Mouse (Mus musculus) left cerebral cortex, postnatal 10 days (tissue): ENCODE data around the gene Hist1h2bf. TPM values are rescaled to one million over a fixed set of nuclear protein-coding genes. Genes with fewer than 3 reads are reported as not detected.
"Not testable (repeated sequence)": the region's sequence is repeated elsewhere in the genome, so short reads cannot be mapped to it uniquely, and the experiment has no call there.

Source experiments
- DNase-seq, 2 experiments: peaks; one replicate each; pipeline ENCODE4 v3.0.0; 2021 to 2022; ENCODE audit warnings: low spot score in 2 of 2, mixed read lengths in 1 of 2; ENCODE audit errors: extremely low spot score in 1 of 2
- intact Hi-C: fragments of 180-260 bp; cut with DNase I; formaldehyde crosslinking; loops from one replicate; pipeline ENCODE4 v1.15.1; 2025
- total RNA-seq, 2 experiments: library from RNA; stranded (reverse); gene quantifications; 2 replicates each; pipeline ENCODE4 v1.2.3; 2021

The Hist1h2bf gene
- total RNA-seq, 2 experiments from 2014 or later, result 38.1 to 39.3 TPM

DNA sequence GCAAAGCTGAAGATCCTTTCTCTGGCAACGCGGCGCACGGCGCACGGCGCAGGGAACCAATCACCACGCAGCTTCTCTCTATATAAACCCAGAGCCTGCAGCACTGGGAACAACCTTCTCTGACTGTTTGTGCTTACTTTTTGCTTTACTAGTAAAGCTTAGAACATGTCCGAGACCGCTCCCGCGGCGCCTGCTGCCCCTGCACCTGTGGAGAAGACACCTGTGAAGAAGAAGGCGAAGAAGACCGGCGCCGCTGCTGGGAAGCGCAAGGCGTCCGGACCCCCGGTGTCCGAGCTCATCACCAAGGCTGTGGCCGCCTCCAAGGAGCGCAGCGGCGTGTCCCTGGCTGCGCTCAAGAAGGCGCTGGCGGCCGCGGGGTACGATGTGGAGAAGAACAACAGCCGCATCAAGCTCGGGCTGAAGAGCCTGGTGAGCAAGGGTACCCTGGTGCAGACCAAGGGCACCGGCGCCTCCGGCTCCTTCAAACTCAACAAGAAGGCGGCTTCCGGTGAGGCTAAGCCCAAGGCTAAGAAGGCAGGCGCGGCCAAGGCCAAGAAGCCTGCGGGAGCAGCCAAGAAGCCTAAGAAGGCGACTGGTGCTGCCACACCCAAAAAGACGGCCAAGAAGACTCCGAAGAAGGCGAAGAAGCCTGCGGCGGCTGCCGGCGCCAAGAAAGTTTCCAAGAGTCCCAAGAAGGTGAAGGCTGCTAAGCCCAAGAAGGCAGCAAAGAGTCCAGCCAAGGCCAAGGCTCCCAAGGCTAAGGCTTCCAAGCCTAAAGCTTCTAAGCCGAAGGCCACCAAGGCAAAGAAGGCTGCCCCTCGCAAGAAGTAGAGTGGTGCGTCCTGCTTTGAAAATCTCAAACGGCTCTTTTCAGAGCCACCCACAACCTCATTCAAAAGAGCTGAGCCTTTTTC is 18.8 kb downstream of the Hist1h2bf start:
- intact Hi-C loops, result loop anchor here (10.0 kb wide), 1 partner anchor 200 kb away; the partner anchor contains the start of genes Hist1h2ab, Hist1h3b and Hist1h4b
- DNase-seq, result peak; percentile 77 to 80

DNA sequence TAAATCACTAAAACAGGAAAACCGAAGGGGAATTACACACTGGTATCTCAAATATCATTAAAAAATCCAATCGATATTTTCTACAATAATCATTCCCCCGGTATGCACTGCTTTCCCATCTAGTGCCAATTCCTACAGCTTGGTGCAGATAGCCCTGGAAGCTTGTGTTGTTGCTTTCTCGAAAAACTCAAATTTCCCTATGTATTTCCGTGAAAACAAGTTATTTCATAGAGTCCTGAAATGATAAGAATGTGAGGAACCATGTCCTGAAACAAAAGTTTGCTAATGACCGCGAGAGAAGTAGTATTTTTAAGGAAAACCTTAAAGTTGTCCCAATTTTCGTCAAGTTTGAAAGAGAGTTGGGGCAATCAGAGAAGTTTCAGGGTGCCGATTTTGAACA is 19.6 kb downstream of the Hist1h2bf start:
- DNase-seq, result no peak
- intact Hi-C loops, result loop anchor here (10.0 kb wide), 1 partner anchor 200 kb away; the partner anchor contains the start of genes Hist1h2ab, Hist1h3b and Hist1h4b

DNA sequence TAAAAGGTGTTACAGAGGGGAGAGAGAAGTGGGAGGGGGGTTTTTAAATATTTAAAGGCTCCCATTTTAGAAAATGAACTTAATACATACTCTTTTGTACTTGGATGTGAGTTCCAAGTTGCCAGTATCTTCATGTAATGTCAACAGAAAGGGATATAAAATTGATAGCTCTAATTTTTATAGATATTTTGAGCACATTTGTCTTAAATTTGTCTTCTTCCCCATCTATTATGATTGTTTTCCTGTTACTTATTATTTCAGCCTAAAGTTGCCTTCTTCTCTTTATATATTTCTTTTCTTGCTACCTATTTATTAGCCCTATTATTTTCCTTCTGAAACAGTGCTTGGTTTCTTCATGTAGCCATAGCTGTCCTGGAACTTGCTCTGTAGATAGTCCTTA is 21.0 kb downstream of the Hist1h2bf start, which contains the start of gene Hist1h1d:
Hist1h1d (plus strand) TSS at position 301 of the 400 bp plus-strand sequence.
- intact Hi-C loops, result loop anchor here (10.0 kb wide), 1 partner anchor 202 kb away; the partner anchor contains the start of genes Hist1h2ab, Hist1h3b and Hist1h4b
- DNase-seq, result no peak

DNA sequence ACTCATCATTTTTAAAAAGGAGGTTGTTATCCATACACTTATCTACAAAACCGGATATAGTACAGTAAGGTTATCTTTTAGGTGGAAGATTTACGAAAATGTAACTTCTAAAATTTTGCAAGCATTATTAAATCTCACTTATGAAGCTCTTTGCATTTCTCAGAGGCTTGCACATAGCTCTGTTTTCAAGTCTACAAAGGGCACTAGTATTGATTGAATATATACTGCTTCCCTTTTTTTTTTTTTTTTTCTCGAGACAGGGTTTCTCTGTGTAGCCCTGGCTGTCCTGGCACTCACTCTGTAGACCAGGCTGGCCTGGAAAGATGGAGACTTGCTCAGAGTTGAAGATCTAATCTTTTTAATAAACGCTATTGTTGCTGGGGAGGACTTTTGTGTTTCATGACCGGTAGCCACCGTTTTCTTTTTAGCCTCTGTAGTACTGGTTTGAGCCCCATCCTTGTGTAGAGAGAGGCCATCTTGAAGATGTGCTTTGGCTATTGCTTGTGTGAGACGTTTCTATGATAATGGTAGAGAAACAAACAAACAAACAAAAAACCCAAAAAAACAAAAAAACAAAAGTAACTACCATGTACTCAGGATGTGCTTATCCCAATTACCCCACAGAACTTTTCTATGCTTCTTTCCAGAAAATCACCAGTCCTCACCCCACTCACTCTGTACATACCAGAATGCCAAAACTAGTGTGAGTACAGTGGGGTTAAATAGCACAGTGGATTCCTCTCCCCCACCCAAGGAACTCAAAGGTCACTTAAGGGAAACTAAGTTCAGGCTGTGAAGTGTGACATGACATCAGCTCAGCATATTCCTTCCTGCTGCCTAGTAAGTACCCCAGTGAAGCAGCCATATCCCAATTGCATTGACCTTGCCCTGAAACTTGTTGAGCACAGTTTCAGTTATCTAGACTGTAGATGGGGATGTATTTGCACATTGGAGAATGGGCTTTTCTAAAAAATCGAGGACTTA is 21.8 kb downstream of the Hist1h2bf start:
- DNase-seq, result no peak
- intact Hi-C loops, result loop anchor here (10.0 kb wide), 1 partner anchor 203 kb away; the partner anchor contains the start of genes Hist1h2ab, Hist1h3b and Hist1h4b

DNA sequence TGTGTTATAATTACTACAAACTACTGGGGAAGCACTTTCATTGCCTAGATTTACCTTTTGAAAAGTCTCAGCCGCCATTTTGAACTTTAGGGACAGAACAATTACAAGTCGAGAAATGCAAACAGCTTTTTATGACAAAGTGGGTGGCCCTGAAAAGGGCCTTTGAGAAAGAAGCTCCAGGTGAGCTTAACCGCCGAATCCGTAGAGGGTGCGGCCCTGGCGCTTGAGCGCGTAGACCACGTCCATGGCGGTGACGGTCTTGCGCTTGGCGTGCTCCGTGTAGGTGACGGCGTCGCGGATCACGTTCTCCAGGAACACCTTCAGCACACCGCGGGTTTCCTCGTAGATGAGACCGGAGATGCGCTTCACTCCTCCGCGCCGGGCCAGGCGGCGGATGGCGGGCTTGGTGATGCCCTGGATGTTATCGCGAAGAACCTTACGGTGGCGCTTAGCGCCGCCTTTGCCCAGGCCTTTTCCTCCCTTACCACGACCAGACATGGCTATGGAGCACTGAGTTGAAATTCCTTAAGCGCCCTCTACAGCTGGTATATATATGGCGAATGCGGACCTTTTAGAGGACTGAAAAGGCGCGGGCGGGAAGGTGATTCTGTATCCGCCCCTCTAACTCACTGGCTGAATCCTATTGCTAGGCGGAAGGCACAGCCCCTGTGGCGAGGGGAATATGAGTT is 22.7 kb downstream of the Hist1h2bf start, which contains the start of gene Hist1h4f:
Hist1h4f (minus strand) TSS at position 503 of the 689 bp plus-strand sequence.
- peak; percentile 90 for DNase-seq
- intact Hi-C loops, result loop anchor here (10.0 kb wide), 1 partner anchor 204 kb away; the partner anchor contains the start of genes Hist1h2ab, Hist1h3b and Hist1h4b

DNA sequence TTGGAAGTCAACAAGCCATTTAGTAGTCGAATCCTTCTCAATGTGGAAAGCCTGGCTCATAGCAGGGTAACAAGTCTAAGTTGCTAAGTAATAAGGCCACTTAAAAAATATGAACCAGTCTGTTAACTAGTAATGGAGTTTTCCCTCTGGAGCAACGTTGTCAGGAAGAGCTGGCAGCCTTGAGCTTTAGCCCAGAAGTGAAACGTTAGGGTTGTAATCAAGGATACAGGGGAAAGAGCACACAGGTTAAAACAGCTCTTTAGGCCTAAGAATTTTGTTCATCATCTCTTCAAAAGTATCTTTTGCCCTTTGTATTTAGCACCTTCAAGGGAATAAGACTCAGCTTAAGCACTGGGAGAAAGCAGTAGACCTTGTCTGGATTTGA is 23.2 kb downstream of the Hist1h2bf start:
- no peak for DNase-seq
- intact Hi-C loops, result loop anchor here (10.0 kb wide), 1 partner anchor 204 kb away; the partner anchor contains the start of genes Hist1h2ab, Hist1h3b and Hist1h4b

DNA sequence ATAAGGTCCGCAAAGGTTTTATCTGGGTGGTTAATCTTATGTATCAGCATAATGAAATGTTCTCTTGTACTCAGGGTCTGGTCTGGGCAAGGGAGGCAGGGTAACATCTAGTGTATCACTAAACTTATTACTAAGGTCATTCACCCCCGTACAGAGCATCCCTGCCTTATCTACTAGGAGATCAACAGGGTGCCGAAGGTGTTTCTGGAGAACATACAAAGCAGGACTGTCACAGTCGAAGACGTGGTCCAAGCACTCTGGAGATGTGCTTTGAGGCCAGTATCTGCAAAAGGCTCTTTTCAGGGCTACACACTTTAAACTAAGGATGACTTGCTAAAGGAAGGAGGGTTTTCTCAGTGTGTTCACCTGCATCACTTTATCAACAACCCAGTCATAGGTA is 27.3 kb downstream of the Hist1h2bf start:
- DNase-seq, result no peak
- intact Hi-C loops, result no loop called here

DNA sequence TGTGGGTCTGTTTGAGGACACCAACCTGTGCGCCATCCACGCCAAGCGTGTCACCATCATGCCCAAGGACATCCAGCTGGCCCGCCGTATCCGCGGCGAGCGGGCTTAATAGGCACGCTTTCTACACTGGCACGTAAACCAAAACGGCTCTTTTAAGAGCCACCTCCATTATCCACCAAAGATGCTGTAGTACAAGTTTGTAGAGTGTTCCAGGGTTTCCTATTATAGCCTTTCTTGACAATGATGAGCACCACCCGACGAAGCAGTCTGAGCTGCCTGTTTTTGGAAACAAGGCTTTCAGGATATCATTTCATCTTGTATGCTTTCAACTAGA is 29.2 kb downstream of the Hist1h2bf start:
- DNase-seq, intact Hi-C loops: not testable (repeated sequence)

DNA sequence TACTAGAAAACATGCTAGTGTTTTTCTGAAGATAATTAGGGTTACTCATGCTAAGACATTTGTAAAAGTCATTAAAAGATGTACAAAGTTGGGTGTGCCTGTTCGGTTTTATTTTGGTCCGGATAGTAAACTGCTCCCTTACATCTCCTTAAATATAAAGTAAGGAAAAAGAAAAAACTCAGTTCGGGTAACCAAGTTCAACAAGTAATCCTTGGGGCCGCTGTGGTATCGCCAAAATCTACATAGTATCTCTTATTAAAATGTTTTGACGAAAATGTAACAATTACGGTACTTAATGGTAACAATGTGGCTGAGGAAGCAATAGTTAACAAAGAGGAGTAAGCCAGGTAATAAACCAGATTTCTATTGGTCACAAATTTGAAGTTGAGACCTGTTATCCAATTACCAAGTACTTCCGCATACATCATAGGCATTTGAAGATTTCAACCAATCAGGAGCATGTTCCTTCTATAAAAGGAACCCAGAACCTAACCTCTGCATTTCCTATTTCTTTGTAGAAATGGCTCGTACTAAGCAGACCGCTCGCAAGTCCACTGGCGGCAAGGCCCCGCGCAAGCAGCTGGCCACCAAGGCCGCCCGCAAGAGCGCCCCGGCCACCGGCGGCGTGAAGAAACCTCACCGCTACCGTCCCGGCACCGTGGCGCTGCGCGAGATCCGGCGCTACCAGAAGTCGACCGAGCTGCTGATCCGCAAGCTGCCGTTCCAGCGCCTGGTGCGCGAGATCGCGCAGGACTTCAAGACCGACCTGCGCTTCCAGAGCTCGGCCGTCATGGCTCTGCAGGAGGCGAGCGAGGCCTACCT is 29.8 kb downstream of the Hist1h2bf start, which contains the start of gene Hist1h3f:
Hist1h3f (plus strand) TSS at position 88 of the 822 bp plus-strand sequence.
- DNase-seq, result peak; percentile 54 to 92

DNA sequence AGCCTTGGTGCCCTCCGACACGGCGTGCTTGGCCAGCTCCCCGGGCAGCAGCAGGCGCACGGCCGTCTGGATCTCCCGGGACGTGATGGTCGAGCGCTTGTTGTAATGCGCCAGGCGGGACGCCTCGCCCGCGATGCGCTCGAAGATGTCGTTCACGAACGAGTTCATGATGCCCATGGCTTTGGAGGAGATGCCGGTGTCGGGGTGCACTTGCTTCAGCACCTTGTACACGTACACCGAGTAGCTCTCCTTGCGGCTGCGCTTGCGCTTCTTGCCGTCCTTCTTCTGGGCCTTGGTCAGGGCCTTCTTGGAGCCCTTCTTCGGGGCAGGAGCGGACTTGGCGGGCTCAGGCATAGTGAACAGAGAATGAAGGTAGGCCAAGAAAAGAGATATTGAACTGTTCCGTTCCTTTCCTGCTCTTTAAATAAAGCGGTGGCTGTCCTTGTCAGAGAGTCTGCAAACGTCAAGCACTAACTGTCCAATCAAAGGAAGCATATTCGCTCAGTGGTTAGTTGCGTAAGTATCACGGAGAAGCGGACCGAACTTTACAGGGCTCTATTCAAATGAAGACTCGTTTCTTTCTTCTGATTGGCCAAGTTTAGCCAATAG is 30.9 kb downstream of the Hist1h2bf start, which contains the start of gene Hist1h2bh:
Hist1h2bh (minus strand) TSS at position 394 of the 609 bp plus-strand sequence.
- peak; percentile 17 to 87 for DNase-seq
- intact Hi-C loops, result not testable (repeated sequence)

More for the DNA sequence above, 29.8 kb downstream of the Hist1h2bf start, which contains the start of gene Hist1h3f:
- intact Hi-C loops, result no loop called here

DNA sequence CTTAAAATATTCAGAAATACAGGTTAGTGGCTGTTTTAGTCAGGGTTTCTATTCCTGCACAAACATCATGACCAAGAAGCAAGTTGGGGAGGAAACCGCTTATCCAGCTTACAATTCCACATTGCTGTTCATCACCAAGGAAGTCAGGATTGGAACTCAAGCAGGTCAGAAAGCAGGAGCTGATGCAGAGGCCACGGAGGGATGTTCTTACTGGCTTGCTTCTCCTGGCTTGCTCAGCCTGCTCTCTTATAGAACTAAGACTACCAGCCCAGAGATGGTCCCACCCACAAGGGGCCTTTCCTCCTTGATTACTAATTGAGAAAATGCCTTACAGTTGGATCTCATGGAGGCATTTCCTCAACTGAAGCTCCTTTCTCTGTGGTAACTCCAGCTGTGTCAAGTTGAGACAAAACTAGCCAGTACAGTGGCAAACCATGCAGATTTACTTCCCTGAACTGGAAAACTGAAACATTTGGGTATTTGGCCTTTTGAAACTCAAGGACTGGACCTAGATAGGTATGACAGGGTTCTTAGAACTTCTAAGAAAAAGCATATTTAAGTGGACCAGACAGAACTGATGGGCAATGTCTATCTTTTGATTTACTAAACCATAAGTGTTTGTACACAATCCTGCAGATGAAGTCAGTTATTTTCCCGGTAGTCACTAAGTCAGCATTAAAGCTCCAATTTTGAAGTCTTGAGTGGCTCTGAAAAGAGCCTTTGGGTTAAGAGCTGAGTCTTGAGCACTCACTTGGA is 31.6 kb downstream of the Hist1h2bf start:
- intact Hi-C loops, DNase-seq: not testable (repeated sequence)

DNA sequence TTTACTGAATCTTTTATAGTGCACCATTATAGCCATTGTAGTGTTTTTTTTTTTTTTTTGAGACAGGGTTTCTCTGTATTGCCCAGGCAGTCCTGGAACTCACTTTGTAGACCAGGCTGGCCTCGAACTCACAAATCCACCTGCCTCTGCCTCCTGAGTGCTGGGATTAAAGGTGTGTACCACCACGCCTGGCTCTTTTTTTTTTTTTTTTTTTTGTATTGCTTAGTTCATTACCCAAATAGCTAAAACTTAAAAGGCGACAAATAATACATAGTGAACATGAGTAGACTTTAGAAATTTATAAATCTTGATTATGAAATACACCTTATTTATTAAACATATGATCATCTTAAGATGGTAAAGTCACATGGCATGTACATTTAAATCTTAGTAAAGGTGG is 32.5 kb downstream of the Hist1h2bf start:
- DNase-seq, result no peak
- intact Hi-C loops, result no loop called here

DNA sequence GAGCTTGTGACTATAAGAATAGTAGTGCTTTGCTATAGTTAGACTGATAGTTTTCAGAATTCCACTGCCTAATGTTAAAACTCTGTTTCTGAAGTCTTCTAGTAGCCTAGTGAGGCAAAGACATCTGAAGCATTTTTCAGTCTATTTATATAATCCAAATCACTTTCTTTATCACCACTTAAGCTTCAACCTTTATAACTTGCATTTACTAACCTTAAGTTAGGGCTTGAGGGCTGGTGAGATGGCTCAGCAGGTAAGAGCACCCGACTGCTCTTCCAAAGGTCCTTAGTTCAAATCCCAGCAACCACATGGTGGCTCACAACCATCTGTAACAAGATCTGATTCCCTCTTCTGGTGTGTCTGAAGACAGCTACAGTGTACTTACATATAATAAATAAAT is 34.2 kb downstream of the Hist1h2bf start:
- intact Hi-C loops, DNase-seq: not testable (repeated sequence)

DNA sequence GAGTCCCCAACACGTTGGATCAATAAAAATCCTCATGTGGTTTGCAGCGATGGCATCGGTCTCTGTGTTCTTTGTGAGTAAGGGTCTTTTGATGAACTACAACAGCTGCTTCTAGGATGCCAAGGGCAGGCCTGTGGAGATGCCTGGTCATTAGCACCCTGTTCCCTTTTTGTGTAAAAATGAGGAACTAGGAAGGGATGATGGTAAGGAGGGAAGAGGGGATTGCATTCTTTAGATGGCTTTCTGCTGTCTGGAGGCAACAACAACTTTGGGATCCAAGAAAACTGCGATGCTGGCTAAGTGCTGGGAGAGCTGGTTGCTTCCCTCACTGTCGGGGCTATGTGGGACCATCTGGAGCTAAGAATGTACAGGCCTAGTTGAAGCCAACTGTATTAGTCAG is 35.7 kb downstream of the Hist1h2bf start:
- no peak for DNase-seq
- intact Hi-C loops, result no loop called here

DNA sequence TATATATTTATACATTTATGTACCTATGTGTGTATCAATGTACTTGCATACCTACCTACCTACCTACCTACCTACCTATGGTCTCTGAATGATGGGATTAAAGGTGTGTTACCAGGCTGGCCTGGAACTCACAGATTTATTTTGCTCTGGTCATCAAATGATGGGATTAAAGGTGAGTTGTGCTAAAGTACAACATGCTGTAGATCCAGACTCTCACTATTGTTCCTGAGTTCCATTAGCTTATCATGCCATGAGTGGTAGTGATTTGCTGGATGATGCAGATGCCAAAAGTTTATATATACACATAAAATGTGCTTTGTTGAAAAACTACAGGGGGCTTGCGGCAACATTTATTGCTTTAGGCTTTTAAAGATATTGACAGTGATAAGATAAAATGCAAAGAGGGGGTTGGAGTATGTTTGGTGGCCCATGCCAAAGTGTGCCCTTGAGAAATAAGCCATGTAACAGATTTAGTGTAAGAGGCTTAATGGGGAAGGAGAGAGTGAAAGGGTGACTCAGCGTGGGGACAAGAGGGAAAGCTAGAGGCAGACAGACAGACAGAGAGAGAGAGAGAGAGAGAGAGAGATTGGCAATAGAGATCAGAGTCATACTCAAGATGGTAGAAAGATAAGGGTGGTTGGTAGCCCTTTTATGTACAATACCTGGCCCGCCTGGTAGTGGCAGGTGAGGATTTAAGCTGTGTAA is 36.8 kb downstream of the Hist1h2bf start:
- no peak for DNase-seq
- intact Hi-C loops, result no loop called here
